Mouse (Mus musculus): ENCODE measurements around the gene Pdpk1. TPM values are rescaled to one million over a fixed set of nuclear protein-coding genes. Genes with fewer than 3 reads are reported as not detected.

Gene Pdpk1
- polyA plus RNA-seq, 1 experiment from 2014 or later, result 26.4 TPM

- no peak overlapping the region for H3K4me3 ChIP-seq (ENCODE audit: low read depth, low read length)
- no peaks in the 10 kb centered on the region for H3K4me1 ChIP-seq (ENCODE audit: insufficient read depth, low read depth, low read length)
- H3K27ac ChIP-seq (ENCODE audit: low read length), result no peak overlapping the region
- ATAC-seq, result no peak
- TF ChIP-seq CTCF (IDR thresholded peaks at IDR 0.05) (no peak), EP300 (IDR thresholded peaks at IDR 0.05) (no peak)
- H3K9ac ChIP-seq (replicated peaks; ENCODE audit: low read depth), result no peak overlapping the region
- no peak overlapping the region for H3K4me2 ChIP-seq (replicated peaks; ENCODE audit: low read depth, low read length)
- H3K9me3 ChIP-seq (ENCODE audit: low read length), result no peaks in the 10 kb centered on the region
- H3K36me3 ChIP-seq (ENCODE audit: insufficient read depth, low read length), result no peaks in the 10 kb centered on the region
- no peak for DNase-seq (ENCODE audit: low spot score)
- H3K27me3 ChIP-seq (replicated peaks; ENCODE audit: insufficient read depth, low read length), result no peaks in the 10 kb centered on the region
- 85% methylated on average over 8 of the region's 8 CpGs for WGBS
Measured at GRCm38 (mm10) chr17:24193268-24193667, 42.5 kb upstream of the Pdpk1 start.

- H3K4me2 ChIP-seq (replicated peaks; ENCODE audit: low read depth, low read length), result no peak overlapping the region
- ATAC-seq (no peak), DNase-seq (ENCODE audit: low spot score) (no peak)
- H3K9me3 ChIP-seq (ENCODE audit: low read length), result no peaks in the 10 kb centered on the region
- no peaks in the 10 kb centered on the region for H3K27me3 ChIP-seq (replicated peaks; ENCODE audit: insufficient read depth, low read length)
- no peak overlapping the region for H3K27ac ChIP-seq (ENCODE audit: low read length)
- H3K36me3 ChIP-seq (ENCODE audit: insufficient read depth, low read length), result no peaks in the 10 kb centered on the region
- TF ChIP-seq EP300 (IDR thresholded peaks at IDR 0.05), result no peak
- TF ChIP-seq CTCF (IDR thresholded peaks at IDR 0.05), result no peak
- H3K4me3 ChIP-seq (ENCODE audit: low read depth, low read length), result no peak overlapping the region
- 67% methylated on average over 8 of the region's 8 CpGs for WGBS
- H3K9ac ChIP-seq (replicated peaks; ENCODE audit: low read depth), result no peak overlapping the region
- no peaks in the 10 kb centered on the region for H3K4me1 ChIP-seq (ENCODE audit: insufficient read depth, low read depth, low read length)
Measured at GRCm38 (mm10) chr17:24192848-24193247, 42.1 kb upstream of the Pdpk1 start.

- WGBS, result 77% methylated on average over 4 of the region's 4 CpGs
- Histone ChIP-seq H3K36me3 (ENCODE audit: insufficient read depth, low read length) (no peaks in the 10 kb centered on the region), H3K4me1 (ENCODE audit: insufficient read depth, low read depth, low read length) (no peaks in the 10 kb centered on the region), H3K27me3 (replicated peaks; ENCODE audit: insufficient read depth, low read length) (no peaks in the 10 kb centered on the region), H3K4me3 (ENCODE audit: low read depth, low read length) (no peak overlapping the region), H3K27ac (ENCODE audit: low read length) (no peak overlapping the region), H3K4me2 (replicated peaks; ENCODE audit: low read depth, low read length) (no peak overlapping the region), H3K9me3 (ENCODE audit: low read length) (no peaks in the 10 kb centered on the region), H3K9ac (replicated peaks; ENCODE audit: low read depth) (no peak overlapping the region)
- no peak for TF ChIP-seq CTCF (IDR thresholded peaks at IDR 0.05)
- no peak for TF ChIP-seq EP300 (IDR thresholded peaks at IDR 0.05)
- ATAC-seq (no peak), DNase-seq (ENCODE audit: low spot score) (no peak)
Measured at GRCm38 (mm10) chr17:24191481-24191880, 40.8 kb upstream of the Pdpk1 start.

- no peak overlapping the region for H3K27ac ChIP-seq (ENCODE audit: low read length)
- ATAC-seq, result no peak
- H3K27me3 ChIP-seq (replicated peaks; ENCODE audit: insufficient read depth, low read length), result no peaks in the 10 kb centered on the region
- no peak overlapping the region for H3K4me3 ChIP-seq (ENCODE audit: low read depth, low read length)
- WGBS, result 83% methylated on average over 2 of the region's 2 CpGs
- TF ChIP-seq EP300 (IDR thresholded peaks at IDR 0.05) (no peak), CTCF (IDR thresholded peaks at IDR 0.05) (no peak)
- no peak overlapping the region for H3K4me2 ChIP-seq (replicated peaks; ENCODE audit: low read depth, low read length)
- DNase-seq (ENCODE audit: low spot score), result no peak
- H3K9me3 ChIP-seq (ENCODE audit: low read length), result no peaks in the 10 kb centered on the region
- no peaks in the 10 kb centered on the region for H3K36me3 ChIP-seq (ENCODE audit: insufficient read depth, low read length)
- H3K9ac ChIP-seq (replicated peaks; ENCODE audit: low read depth), result no peak overlapping the region
- no peaks in the 10 kb centered on the region for H3K4me1 ChIP-seq (ENCODE audit: insufficient read depth, low read depth, low read length)
Measured at GRCm38 (mm10) chr17:24190934-24191333, 40.2 kb upstream of the Pdpk1 start.

- Histone ChIP-seq H3K36me3 (ENCODE audit: insufficient read depth, low read length) (no peaks in the 10 kb centered on the region), H3K27me3 (replicated peaks; ENCODE audit: insufficient read depth, low read length) (no peaks in the 10 kb centered on the region), H3K27ac (ENCODE audit: low read length) (no peak overlapping the region), H3K9me3 (ENCODE audit: low read length) (no peaks in the 10 kb centered on the region), H3K9ac (replicated peaks; ENCODE audit: low read depth) (no peak overlapping the region), H3K4me2 (replicated peaks; ENCODE audit: low read depth, low read length) (no peak overlapping the region), H3K4me1 (ENCODE audit: insufficient read depth, low read depth, low read length) (no peaks in the 10 kb centered on the region), H3K4me3 (ENCODE audit: low read depth, low read length) (no peak overlapping the region)
- TF ChIP-seq CTCF (IDR thresholded peaks at IDR 0.05) (no peak), EP300 (IDR thresholded peaks at IDR 0.05) (no peak)
- 63% methylated on average over 3 of the region's 3 CpGs for WGBS
- DNase-seq (ENCODE audit: low spot score), result no peak
- ATAC-seq, result no peak
Measured at GRCm38 (mm10) chr17:24174259-24174658, 23.5 kb upstream of the Pdpk1 start.

DNA sequence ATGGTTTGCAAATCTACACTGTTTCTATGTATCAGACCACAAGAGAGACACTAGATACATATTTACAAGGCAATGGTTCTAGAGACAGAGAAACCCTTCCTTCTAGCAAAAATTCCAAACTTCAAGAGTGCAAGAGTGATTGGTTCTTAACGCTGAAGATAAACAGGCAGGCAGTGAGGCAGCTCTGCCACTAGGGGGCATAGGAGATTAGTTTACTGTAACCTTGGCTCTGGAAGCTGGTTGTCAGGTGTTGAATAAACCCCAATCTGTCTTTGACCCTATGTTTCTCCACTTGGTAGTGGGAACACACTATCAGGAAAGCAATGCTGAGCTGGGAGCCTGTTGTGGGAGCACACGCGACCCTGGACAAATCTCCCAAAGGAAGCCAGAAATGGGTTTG is 22.7 kb upstream of the Pdpk1 start:
- H3K36me3 ChIP-seq (ENCODE audit: insufficient read depth, low read length), result no peaks in the 10 kb centered on the region
- TF ChIP-seq EP300 (IDR thresholded peaks at IDR 0.05) (no peak), CTCF (IDR thresholded peaks at IDR 0.05) (peak; percentile 97)
- H3K4me1 ChIP-seq (ENCODE audit: insufficient read depth, low read depth, low read length), result no peaks in the 10 kb centered on the region; the same call in 1 of the 2 replicates
- WGBS, result 1% methylated on average over 3 of the region's 3 CpGs
- no peak overlapping the region for H3K4me2 ChIP-seq (replicated peaks; ENCODE audit: low read depth, low read length)
- no peak overlapping the region for H3K27ac ChIP-seq (ENCODE audit: low read length)
- ATAC-seq (no peak), DNase-seq (ENCODE audit: low spot score) (peak; percentile 81)
- no peaks in the 10 kb centered on the region for H3K27me3 ChIP-seq (replicated peaks; ENCODE audit: insufficient read depth, low read length)
- H3K4me3 ChIP-seq (ENCODE audit: low read depth, low read length), result no peak overlapping the region
- H3K9ac ChIP-seq (replicated peaks; ENCODE audit: low read depth), result no peak overlapping the region
- H3K9me3 ChIP-seq (ENCODE audit: low read length), result no peaks in the 10 kb centered on the region

GRCm38 (mm10) chr17:24171738-24172137 is 21.0 kb upstream of the Pdpk1 start:
- Histone ChIP-seq H3K27ac (ENCODE audit: low read length) (no peak overlapping the region), H3K4me1 (ENCODE audit: insufficient read depth, low read depth, low read length) (peaks cover 6% of the 10 kb centered on the region; the same call in 1 of the 2 replicates), H3K9me3 (ENCODE audit: low read length) (no peaks in the 10 kb centered on the region), H3K36me3 (ENCODE audit: insufficient read depth, low read length) (no peaks in the 10 kb centered on the region), H3K4me3 (ENCODE audit: low read depth, low read length) (no peak overlapping the region), H3K9ac (replicated peaks; ENCODE audit: low read depth) (no peak overlapping the region), H3K4me2 (replicated peaks; ENCODE audit: low read depth, low read length) (no peak overlapping the region), H3K27me3 (replicated peaks; ENCODE audit: insufficient read depth, low read length) (no peaks in the 10 kb centered on the region)
- ATAC-seq, result no peak
- no peak for TF ChIP-seq EP300 (IDR thresholded peaks at IDR 0.05)
- no peak for TF ChIP-seq CTCF (IDR thresholded peaks at IDR 0.05)
- 82% methylated on average over 4 of the region's 4 CpGs for WGBS
- peak; percentile 20 for DNase-seq (ENCODE audit: low spot score)
